ENCODE assay signal across 23 mouse cellular contexts in the genomic region with DNA sequence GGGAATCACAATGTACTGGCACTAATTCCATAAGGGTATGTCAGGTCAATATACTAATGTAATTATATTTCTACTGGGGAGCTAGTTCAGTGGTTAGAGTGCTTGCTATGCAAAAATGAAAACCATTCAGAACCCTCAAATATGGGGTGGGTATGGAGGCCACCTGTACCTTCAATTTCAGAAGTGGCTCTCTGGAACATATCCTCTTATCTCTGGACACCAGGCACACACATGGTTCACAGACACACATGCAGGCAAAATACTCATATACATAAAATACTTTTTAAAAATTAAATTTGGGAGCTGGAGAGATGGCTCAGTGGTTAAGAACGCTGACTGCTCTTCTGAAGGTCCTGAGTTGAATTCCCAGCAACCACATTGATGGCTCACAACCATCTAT. TPM values are rescaled to one million over a fixed set of nuclear protein-coding genes. Genes with fewer than 3 reads are reported as not detected.
DNase-seq lines count a peak whose midpoint lies in the region; ATAC-seq and TF ChIP-seq lines count a peak whose summit lies in the region.
"Had no signal": no experiment of that assay in that cellular context is flagged by ENCODE, and none has a peak within 500 bp of the region (broad histone marks: within the 10 kb centered on the region; RNA-seq: fewer than 3 reads in every experiment).

No protein-coding gene starts in this region.

- WGBS in liver, embryonic 11.5 days = 97% methylated on average over 1 of the region's 1 CpGs
- WGBS in liver, embryonic 15.5 days (ENCODE audit: insufficient replicate concordance) = 86% methylated on average over 1 of the region's 1 CpGs
- WGBS in lung, adult 2 months = 100% methylated on average over 1 of the region's 1 CpGs
- WGBS in kidney, adult 2 months = 95% methylated on average over 1 of the region's 1 CpGs

- no peak overlapping the region for H3K9ac ChIP-seq in MEL (ENCODE audit: control insufficient read depth, low read depth, low read length, poor library complexity, severe bottlenecking)
- no peak overlapping the region for H3K9ac ChIP-seq in liver, embryonic 11.5 days (ENCODE audit: low read depth, low read length)
- no peak overlapping the region for H3K9ac ChIP-seq in liver, embryonic 15.5 days
- H3K9ac ChIP-seq: embryonic facial prominence, embryonic 13.5 days; heart, embryonic 12.5 days; hindbrain, embryonic 12.5 days had no signal

- H3K27me3 ChIP-seq in MEL (ENCODE audit: control insufficient read depth in 1 of 2, insufficient read depth in 2 of 2, low read length in 2 of 2) = no peaks in the 10 kb centered on the region
- H3K27me3 ChIP-seq in liver, embryonic 11.5 days (replicated peaks; ENCODE audit: control insufficient read depth, insufficient read depth, low read length) = no peaks in the 10 kb centered on the region
- H3K27me3 ChIP-seq in liver, embryonic 15.5 days = no peaks in the 10 kb centered on the region
- no peaks in the 10 kb centered on the region for H3K27me3 ChIP-seq in kidney, adult 2 months (replicated peaks; ENCODE audit: control insufficient read depth, insufficient read depth, low read length)
- H3K27me3 ChIP-seq: embryonic facial prominence, embryonic 13.5 days; heart, embryonic 12.5 days; hindbrain, embryonic 12.5 days had no signal

- TF ChIP-seq CTCF in MEL (IDR thresholded peaks at IDR 0.05 in 2 of 3, conservative IDR thresholded peaks at IDR 0.05 in 1 of 3; ENCODE audit: control insufficient read depth in 1 of 3, insufficient read depth in 1 of 3, low read depth in 2 of 3, low read length in 3 of 3, poor library complexity in 1 of 3, severe bottlenecking in 1 of 3) = no peak
- TF ChIP-seq CTCF in lung, adult 2 months (IDR thresholded peaks at IDR 0.05; ENCODE audit: insufficient read depth, low read length) = no peak
- no peak for TF ChIP-seq CTCF in kidney, adult 2 months (conservative IDR thresholded peaks at IDR 0.05; ENCODE audit: insufficient read depth, insufficient read length, low read depth, low read length)

- ATAC-seq in liver, embryonic 11.5 days (replicated peaks; ENCODE audit: low FRiP score) = peak; percentile 76
- peak; percentile 68; the same call in 1 of the 2 replicates for ATAC-seq in liver, embryonic 15.5 days (ENCODE audit: insufficient read depth)
- ATAC-seq in megakaryocyte-erythroid progenitor cell, adult 5-6 weeks (replicated peaks; ENCODE audit: low FRiP score, low TSS enrichment, poor library complexity, severe bottlenecking) = peak; percentile 88
- ATAC-seq: CD4-positive, CD25-positive, alpha-beta regulatory T cell, adult 4 months; forebrain, embryonic 14.5 days; hindbrain, embryonic 16.5 days had no signal

- H3K9me3 ChIP-seq in MEL (replicated peaks; ENCODE audit: insufficient read depth, low read length) = no peaks in the 10 kb centered on the region
- no peaks in the 10 kb centered on the region for H3K9me3 ChIP-seq in liver, embryonic 11.5 days (ENCODE audit: control insufficient read depth, low read length)
- H3K9me3 ChIP-seq in liver, embryonic 15.5 days (replicated peaks) = no peaks in the 10 kb centered on the region
- H3K9me3 ChIP-seq: embryonic facial prominence, embryonic 13.5 days; forebrain, embryonic 10.5 days; G1E; heart, embryonic 12.5 days; hindbrain, embryonic 12.5 days had no signal

- peaks cover 5% of the 10 kb centered on the region in 2 experiments; a peak in 3 of 4 replicates for H3K4me1 ChIP-seq in MEL (ENCODE audit: control insufficient read depth in 1 of 2, insufficient read depth in 2 of 2, low read length in 2 of 2)
- H3K4me1 ChIP-seq in liver, embryonic 11.5 days (replicated peaks; ENCODE audit: control insufficient read depth, insufficient read depth, low read length) = no peaks in the 10 kb centered on the region; the same call in 1 of the 2 replicates
- H3K4me1 ChIP-seq in liver, embryonic 15.5 days (replicated peaks) = peaks cover 19% of the 10 kb centered on the region
- H3K4me1 ChIP-seq in lung, adult 2 months (ENCODE audit: control insufficient read depth, insufficient read depth, low read length) = peaks cover 3% of the 10 kb centered on the region; the same call in 1 of the 2 replicates
- no peaks in the 10 kb centered on the region for H3K4me1 ChIP-seq in kidney, adult 2 months (ENCODE audit: control insufficient read depth, insufficient read depth, low read length)
- H3K4me1 ChIP-seq: embryonic facial prominence, embryonic 13.5 days; forebrain, embryonic 10.5 days; heart, embryonic 12.5 days; hindbrain, embryonic 12.5 days had no signal

- H3K4me2 ChIP-seq in liver, embryonic 11.5 days = peak overlapping the region; percentile 15; the same call in 1 of the 2 replicates
- no peak overlapping the region for H3K4me2 ChIP-seq in liver, embryonic 15.5 days
- H3K4me2 ChIP-seq: embryonic facial prominence, embryonic 13.5 days; heart, embryonic 12.5 days; hindbrain, embryonic 12.5 days had no signal

- TF ChIP-seq RAD21 in MEL (IDR thresholded peaks at IDR 0.05; ENCODE audit: low read depth, low read length) = no peak

- TF ChIP-seq POLR2A in MEL (IDR thresholded peaks at IDR 0.05; ENCODE audit: control insufficient read depth in 1 of 2, insufficient read depth in 1 of 2, low read depth in 1 of 2, low read length in 2 of 2, poor library complexity in 1 of 2) = no peak
- no peak for TF ChIP-seq POLR2A in lung, adult 2 months (IDR thresholded peaks at IDR 0.05; ENCODE audit: borderline replicate concordance, extremely low read depth, low read depth, low read length)
- no peak for TF ChIP-seq POLR2A in kidney, adult 2 months (IDR thresholded peaks at IDR 0.05; ENCODE audit: low read depth, low read length)

- no peak overlapping the region for H3K4me3 ChIP-seq in MEL (ENCODE audit: control insufficient read depth in 1 of 2, insufficient read depth in 1 of 2, low read depth in 2 of 2, low read length in 2 of 2)
- no peak overlapping the region for H3K4me3 ChIP-seq in liver, embryonic 11.5 days (ENCODE audit: low read depth, low read length)
- H3K4me3 ChIP-seq in liver, embryonic 15.5 days (replicated peaks) = no peak overlapping the region
- no peak overlapping the region for H3K4me3 ChIP-seq in lung, adult 2 months (replicated peaks; ENCODE audit: extremely low read depth, low read depth, low read length)
- no peak overlapping the region for H3K4me3 ChIP-seq in kidney, adult 2 months (ENCODE audit: insufficient read depth, low read depth, low read length)
- H3K4me3 ChIP-seq: embryonic facial prominence, embryonic 13.5 days; forebrain, embryonic 10.5 days; gastrocnemius, adult 2 months; heart, embryonic 12.5 days; hindbrain, embryonic 12.5 days had no signal

- peaks cover 3 to 16% of the 10 kb centered on the region in 2 experiments for H3K36me3 ChIP-seq in MEL (ENCODE audit: control insufficient read depth in 1 of 2, insufficient read depth in 2 of 2, low read length in 2 of 2)
- no peaks in the 10 kb centered on the region for H3K36me3 ChIP-seq in liver, embryonic 11.5 days (ENCODE audit: control insufficient read depth, insufficient read depth, low read length)
- H3K36me3 ChIP-seq in liver, embryonic 15.5 days (replicated peaks) = no peaks in the 10 kb centered on the region
- no peaks in the 10 kb centered on the region for H3K36me3 ChIP-seq in kidney, adult 2 months (ENCODE audit: control insufficient read depth, insufficient read depth, low read length)
- H3K36me3 ChIP-seq: hindbrain, embryonic 12.5 days had no signal

- peak; percentile 47 for DNase-seq in MEL (ENCODE audit: low read depth, low spot score)
- DNase-seq in liver, embryonic 11.5 days (ENCODE audit: low spot score) = no peak
- no peak for DNase-seq in right cerebral cortex, postnatal 10 days (ENCODE audit: low spot score in 2 of 2)
- no peak for DNase-seq in lung, adult 2 months
- DNase-seq in kidney, adult 2 months = no peak
- DNase-seq: adrenal gland, postnatal 10 days; B cell, adult 2 months; cerebellum, adult 11 months; cerebellum, adult 8-10 months; cerebellum, postnatal 14 days; gastrocnemius, adult 2 months; gastrocnemius, postnatal 25 days; heart, postnatal 36 days had no signal

- no peak overlapping the region for H3K27ac ChIP-seq in MEL (ENCODE audit: control insufficient read depth, low read depth, low read length)
- H3K27ac ChIP-seq in liver, embryonic 11.5 days (ENCODE audit: low read depth, low read length) = no peak overlapping the region
- no peak overlapping the region for H3K27ac ChIP-seq in liver, embryonic 15.5 days (replicated peaks)
- no peak overlapping the region for H3K27ac ChIP-seq in kidney, adult 2 months (ENCODE audit: insufficient read depth, low read depth, low read length)
- H3K27ac ChIP-seq: embryonic facial prominence, embryonic 13.5 days; forebrain, embryonic 10.5 days; gastrocnemius, adult 2 months; hindbrain, embryonic 12.5 days had no signal

- TF ChIP-seq EP300 in MEL (IDR thresholded peaks at IDR 0.05; ENCODE audit: low read depth in 1 of 2, low read length in 2 of 2) = peak in 1 of 2 experiments; percentile 22; a peak in 3 of 4 replicates

- H3K79me2 ChIP-seq in MEL (ENCODE audit: control insufficient read depth, insufficient read depth, low read length, poor library complexity) = peaks cover 20% of the 10 kb centered on the region

TF ChIP-seq in MEL, 35 proteins besides CTCF, POLR2A, EP300 and RAD21 (continues in another document):
- TF ChIP-seq TAL1 (IDR thresholded peaks at IDR 0.05; ENCODE audit: low read length) = peak; percentile 76
- TF ChIP-seq ELF1 (IDR thresholded peaks at IDR 0.05; ENCODE audit: low read depth, low read length) = no peak
- no peak for TF ChIP-seq NELFE (IDR thresholded peaks at IDR 0.05; ENCODE audit: low read depth, low read length)
- 0 out of 2 replicates have a peak, but pooled peaks have one; percentile 31 for TF ChIP-seq MYC (IDR thresholded peaks at IDR 0.05; ENCODE audit: low read depth, low read length)
- 0 out of 2 replicates have a peak, but pooled peaks have one; percentile 33 for TF ChIP-seq MXI1 (IDR thresholded peaks at IDR 0.05; ENCODE audit: low read depth, low read length)
- peak; percentile 65 for TF ChIP-seq TCF12 (IDR thresholded peaks at IDR 0.05; ENCODE audit: low read depth, low read length)
- TF ChIP-seq GATA1 (IDR thresholded peaks at IDR 0.05; ENCODE audit: low read depth, low read length) = no peak; the same call in 1 of the 2 replicates
- no peak for TF ChIP-seq BHLHE40 (IDR thresholded peaks at IDR 0.05; ENCODE audit: borderline replicate concordance, low read depth, low read length)
- no peak for TF ChIP-seq ZC3H11A (IDR thresholded peaks at IDR 0.05; ENCODE audit: low read depth, low read length)

RNA-seq across cellular contexts. Expression of a gene that starts 16.0 kb away (rescaled TPM):
- total RNA-seq in MEL (2012; rRNA removed) = 14.9 and 17.1 TPM in 2 replicates
- polyA plus RNA-seq in MEL (2012; ENCODE audit: insufficient read depth in 1 of 2, insufficient read length in 2 of 2, low read depth in 1 of 2, low replicate concordance in 2 of 2, missing spikeins in 1 of 2) = 10 to 100 TPM; 56.4 to 76.3 TPM
- 18.2 and 20.3 TPM in 2 replicates for polyA plus RNA-seq in liver, embryonic 11.5 days (2014; fragmentation: Nextera tagmentation; extraction: Ambion mirVana)
- polyA plus RNA-seq in liver, embryonic 15.5 days (2015; fragmentation: Nextera tagmentation; extraction: Ambion mirVana) = 4.7 and 5.2 TPM in 2 replicates
- total RNA-seq in megakaryocyte-erythroid progenitor cell, adult 5-6 weeks (2014; fragmentation: Nextera tagmentation) = 46.2 and 51.1 TPM in 2 replicates
- 22.2 and 26.8 TPM in 2 replicates for total RNA-seq in megakaryocyte-erythroid progenitor cell, adult 5-6 weeks (2017)
- polyA plus RNA-seq in lung, adult 2 months (2012; rRNA removed) = 86.2 and 93.7 TPM in 2 replicates
- polyA plus RNA-seq in kidney, adult 2 months (2012; rRNA removed) = 51.8 and 63.7 TPM in 2 replicates
